Mouse (Mus musculus): ENCODE measurements around the gene Slc25a10. TPM values are rescaled to one million over a fixed set of nuclear protein-coding genes. Genes with fewer than 3 reads are reported as not detected.

The Slc25a10 gene
- polyA plus RNA-seq, 1 experiment from 2014 or later: 70.9 TPM

DNA sequence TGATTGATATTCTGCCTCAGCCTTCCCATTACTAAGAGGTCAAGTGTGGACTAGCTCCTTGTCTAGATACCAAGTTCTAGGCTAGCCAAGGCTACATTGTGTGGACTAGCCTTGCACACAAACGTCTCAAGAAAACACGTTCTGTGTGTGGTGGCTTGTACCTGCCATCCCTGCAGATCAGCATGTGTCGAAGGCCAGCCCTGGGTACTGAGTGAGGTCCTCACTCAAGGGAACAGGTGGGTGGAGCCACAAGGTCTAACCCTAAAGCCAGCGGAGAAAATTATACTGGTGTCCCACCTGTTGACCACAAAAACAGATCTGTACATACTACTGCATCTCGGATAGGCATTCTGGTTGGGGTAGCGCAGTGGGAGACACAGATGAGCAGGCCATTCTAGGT is 8.3 kb downstream of the Slc25a10 start:
- Histone ChIP-seq H3K4me3 (no peak overlapping the region), H3K9me3 (no peaks in the 10 kb centered on the region), H3K27me3 (no peaks in the 10 kb centered on the region), H3K4me1 (peaks cover 10% of the 10 kb centered on the region; the same call in 1 of the 2 replicates), H3K27ac (peak overlapping the region; percentile 47; the same call in 1 of the 2 replicates), H3K9ac (no peak overlapping the region), H3K36me3 (peaks cover 34% of the 10 kb centered on the region), H3K4me2 (no peak overlapping the region)
- no peak for ATAC-seq (ENCODE audit: borderline replicate concordance, extremely low read depth, low FRiP score, low TSS enrichment)
- WGBS: 66% methylated on average over 6 of the region's 6 CpGs

DNA sequence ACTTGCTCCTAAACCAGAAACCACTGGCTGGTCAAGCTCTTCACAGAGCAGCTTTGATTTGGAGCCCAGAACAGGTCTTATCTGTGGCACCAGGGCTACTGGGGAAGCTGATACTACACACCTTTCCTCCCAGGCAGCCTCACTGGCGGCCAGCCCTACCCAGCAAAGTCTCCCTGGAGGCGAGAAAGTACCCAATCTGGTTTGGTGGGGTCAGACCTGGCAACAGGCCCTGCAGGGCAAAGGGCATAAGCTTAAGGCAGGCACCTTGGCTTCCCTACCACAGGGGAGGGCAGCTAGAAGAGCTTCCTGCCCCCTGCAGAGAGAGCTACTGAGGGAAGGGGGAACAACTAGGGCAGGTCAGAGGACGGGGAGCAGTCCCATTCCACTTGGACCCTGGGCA is 8.7 kb downstream of the Slc25a10 start:
- Histone ChIP-seq H3K4me3 (no peak overlapping the region), H3K9me3 (no peaks in the 10 kb centered on the region), H3K27me3 (no peaks in the 10 kb centered on the region), H3K4me2 (no peak overlapping the region), H3K36me3 (peaks cover 30% of the 10 kb centered on the region), H3K27ac (peak overlapping the region; percentile 47; the same call in 1 of the 2 replicates), H3K9ac (no peak overlapping the region; the same call in 1 of the 2 replicates), H3K4me1 (peaks cover 10% of the 10 kb centered on the region; the same call in 1 of the 2 replicates)
- WGBS: 11% methylated on average over 3 of the region's 3 CpGs
- 0 out of 2 replicates have a peak, but pooled peaks have one; percentile 21 for ATAC-seq (ENCODE audit: borderline replicate concordance, extremely low read depth, low FRiP score, low TSS enrichment)

DNA sequence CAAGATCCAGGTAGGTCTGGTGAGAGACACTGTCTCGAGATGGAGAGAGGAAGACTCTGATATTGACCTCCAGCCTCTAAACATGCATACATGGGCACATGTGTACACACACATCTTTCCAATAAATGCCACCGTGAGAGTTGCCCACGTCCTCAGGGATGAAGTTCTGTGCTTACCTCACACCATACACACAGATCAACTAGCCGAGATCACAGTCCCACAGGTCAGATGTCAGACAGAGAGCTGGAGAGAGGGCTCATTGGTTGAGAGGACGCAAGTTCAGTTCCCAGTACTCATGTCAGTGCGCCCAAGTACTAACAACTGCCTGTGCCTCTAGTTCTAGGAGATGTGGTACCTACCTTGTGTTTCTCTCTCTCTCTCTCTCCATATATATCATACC is 9.4 kb downstream of the Slc25a10 start:
- no peaks in the 10 kb centered on the region for H3K9me3 ChIP-seq
- WGBS: 50% methylated on average over 6 of the region's 6 CpGs
- no peak overlapping the region for H3K4me3 ChIP-seq
- peaks cover 10% of the 10 kb centered on the region; the same call in 1 of the 2 replicates for H3K4me1 ChIP-seq
- no peak overlapping the region for H3K4me2 ChIP-seq
- H3K36me3 ChIP-seq: peaks cover 25% of the 10 kb centered on the region
- no peak overlapping the region for H3K9ac ChIP-seq
- H3K27me3 ChIP-seq: no peaks in the 10 kb centered on the region
- ATAC-seq (ENCODE audit: borderline replicate concordance, extremely low read depth, low FRiP score, low TSS enrichment): no peak
- H3K27ac ChIP-seq: no peak overlapping the region

DNA sequence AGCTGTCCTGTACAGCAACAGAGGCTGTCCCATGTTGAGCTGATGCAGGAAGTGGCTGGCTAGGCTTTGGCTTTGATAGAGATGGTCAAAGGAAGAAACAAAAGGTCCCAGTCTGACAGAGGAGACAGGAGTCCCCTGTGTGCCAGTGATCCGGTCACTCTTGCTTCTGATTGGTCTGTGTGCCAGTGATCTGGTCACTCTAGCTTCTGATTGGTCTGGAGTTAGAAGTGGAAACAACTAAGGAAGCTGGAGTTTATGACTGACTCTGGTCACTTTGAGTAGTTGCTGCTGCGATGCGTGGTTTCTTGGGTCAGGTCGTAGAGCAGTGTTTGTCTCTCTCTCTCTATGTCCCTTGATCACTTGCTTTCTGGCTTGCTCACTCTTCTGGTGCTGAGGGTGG is 10.1 kb downstream of the Slc25a10 start:
- Histone ChIP-seq H3K4me3 (no peak overlapping the region), H3K27ac (no peak overlapping the region)
- WGBS: 74% methylated on average over 4 of the region's 4 CpGs

DNA sequence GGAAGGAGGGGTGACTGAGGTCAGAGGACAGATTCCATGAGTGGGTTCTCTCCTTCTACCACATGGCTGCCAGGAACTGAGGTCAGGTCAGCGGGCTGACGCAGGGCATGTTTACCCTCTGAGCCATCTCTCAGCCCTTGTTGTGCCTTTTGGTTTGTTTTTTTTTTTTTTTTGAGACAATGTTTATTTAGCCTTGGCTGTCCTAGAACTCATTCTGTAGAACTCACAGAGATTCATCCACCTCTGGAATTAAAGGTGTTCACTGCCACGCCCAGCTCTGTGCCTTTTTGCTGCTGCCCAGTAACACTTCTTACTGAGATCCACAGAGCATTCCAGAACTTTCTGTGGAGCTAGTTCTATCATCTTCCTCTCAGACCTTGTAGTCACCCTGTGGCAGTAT is 14.0 kb downstream of the Slc25a10 start:
- no peak overlapping the region for H3K4me2 ChIP-seq
- H3K36me3 ChIP-seq: no peaks in the 10 kb centered on the region
- peaks cover 8% of the 10 kb centered on the region for H3K4me1 ChIP-seq
- WGBS: 71% methylated on average over 3 of the region's 3 CpGs
- no peak for ATAC-seq (ENCODE audit: borderline replicate concordance, extremely low read depth, low FRiP score, low TSS enrichment)
- no peak overlapping the region for H3K4me3 ChIP-seq
- H3K27me3 ChIP-seq: no peaks in the 10 kb centered on the region
- no peak overlapping the region for H3K27ac ChIP-seq
- no peaks in the 10 kb centered on the region for H3K9me3 ChIP-seq
- H3K9ac ChIP-seq: no peak overlapping the region

More for the DNA sequence above, 10.1 kb downstream of the Slc25a10 start:
- peaks cover 10% of the 10 kb centered on the region; the same call in 1 of the 2 replicates for H3K4me1 ChIP-seq
- H3K27me3 ChIP-seq: no peaks in the 10 kb centered on the region
- H3K9me3 ChIP-seq: no peaks in the 10 kb centered on the region
- ATAC-seq (ENCODE audit: borderline replicate concordance, extremely low read depth, low FRiP score, low TSS enrichment): no peak
- no peak overlapping the region for H3K9ac ChIP-seq
- peaks cover 18% of the 10 kb centered on the region for H3K36me3 ChIP-seq
- H3K4me2 ChIP-seq: no peak overlapping the region

DNA sequence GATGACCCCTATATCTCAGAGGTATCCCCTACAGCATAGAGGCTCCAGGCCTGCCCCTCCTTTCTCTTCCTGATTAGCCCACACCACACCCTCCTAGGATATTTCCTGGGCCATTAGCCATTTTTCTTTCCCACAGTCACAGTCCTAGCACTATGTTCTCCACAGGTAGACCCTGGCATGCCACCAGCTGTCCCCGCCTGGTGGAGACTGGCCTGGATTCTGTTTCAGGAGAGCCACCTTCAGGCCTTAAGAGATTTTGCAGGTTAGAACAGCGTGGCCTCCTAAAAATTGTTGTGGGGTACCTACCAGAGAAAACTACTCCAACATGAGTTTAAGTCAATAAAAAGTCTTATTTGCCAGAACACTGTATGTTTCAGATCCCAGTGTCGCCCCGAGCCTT is 15.3 kb downstream of the Slc25a10 start:
- Histone ChIP-seq H3K4me2 (no peak overlapping the region), H3K9me3 (no peaks in the 10 kb centered on the region), H3K4me1 (peaks cover 8% of the 10 kb centered on the region), H3K36me3 (no peaks in the 10 kb centered on the region), H3K27me3 (no peaks in the 10 kb centered on the region), H3K4me3 (no peak overlapping the region), H3K27ac (peak overlapping the region; percentile 95), H3K9ac (no peak overlapping the region)
- ATAC-seq (ENCODE audit: borderline replicate concordance, extremely low read depth, low FRiP score, low TSS enrichment): peak; percentile 44; the same call in 1 of the 2 replicates
- WGBS: 52% methylated on average over 4 of the region's 4 CpGs

DNA sequence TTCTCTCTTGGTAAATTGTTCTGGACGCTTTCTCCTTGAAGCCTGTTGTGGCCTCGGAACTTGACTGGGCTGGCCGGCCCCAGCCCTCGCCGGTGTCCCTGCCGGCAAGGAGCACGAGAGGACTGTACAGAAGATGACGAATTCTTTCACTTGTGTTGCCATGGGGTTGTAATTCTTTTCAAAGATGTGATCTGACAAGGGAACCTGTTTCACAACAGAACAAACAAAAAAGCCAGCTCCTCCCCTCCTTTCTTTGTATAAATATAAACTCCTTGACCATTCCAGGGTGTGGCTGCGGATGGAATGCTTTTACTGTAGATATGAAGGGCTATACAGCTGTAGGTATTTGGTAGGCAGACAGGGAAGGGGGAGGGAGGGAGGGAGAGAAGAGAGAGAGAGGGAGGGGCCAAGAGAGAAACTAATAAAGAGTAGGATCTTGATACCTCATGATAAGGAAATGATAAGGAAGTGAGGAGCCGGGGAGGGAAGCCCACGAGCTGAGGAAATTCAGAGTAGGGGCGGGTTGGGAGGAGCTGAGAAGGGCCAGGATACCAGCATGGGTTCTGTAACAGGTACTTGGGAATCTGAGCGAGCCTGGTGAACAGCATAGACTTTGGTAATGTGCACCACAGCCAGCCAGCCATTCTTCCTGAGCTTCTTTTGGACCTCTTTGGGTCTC is 16.1 kb downstream of the Slc25a10 start:
- no peaks in the 10 kb centered on the region for H3K27me3 ChIP-seq
- no peak overlapping the region; the same call in 1 of the 2 replicates for H3K4me2 ChIP-seq
- H3K36me3 ChIP-seq: no peaks in the 10 kb centered on the region
- H3K9me3 ChIP-seq: no peaks in the 10 kb centered on the region
- no peak overlapping the region for H3K9ac ChIP-seq
- H3K27ac ChIP-seq: peak overlapping the region; percentile 95
- H3K4me3 ChIP-seq: no peak overlapping the region
- ATAC-seq (ENCODE audit: borderline replicate concordance, extremely low read depth, low FRiP score, low TSS enrichment): peak; percentile 66
- WGBS: 48% methylated on average over 13 of the region's 13 CpGs
- H3K4me1 ChIP-seq: peaks cover 8% of the 10 kb centered on the region

DNA sequence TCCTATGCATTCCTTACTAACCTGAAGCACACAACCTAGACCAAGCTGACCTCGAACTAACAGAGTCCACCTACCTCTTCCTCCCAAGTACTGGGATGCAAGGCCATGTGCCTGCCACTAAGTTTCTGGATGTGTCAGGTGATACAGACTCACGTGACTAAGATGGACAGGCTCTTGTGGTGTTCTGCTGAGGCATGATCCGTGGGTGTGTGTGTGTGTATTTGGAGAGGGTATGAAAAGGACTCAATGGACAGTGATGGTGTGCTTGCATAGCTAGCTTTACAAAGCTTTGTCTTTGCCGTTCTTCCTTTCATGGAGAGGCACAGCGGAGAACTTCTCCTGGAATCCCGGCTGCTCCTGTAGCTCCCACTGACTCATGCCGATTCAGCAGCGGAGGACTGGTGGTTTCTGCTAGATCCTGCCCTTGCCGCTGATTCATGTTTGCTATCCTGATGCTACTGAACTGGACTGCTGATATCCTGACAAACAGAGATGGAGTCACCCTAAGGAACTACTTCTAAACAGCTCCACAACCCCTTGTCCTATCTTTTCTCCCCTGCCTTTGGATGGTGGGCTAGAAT is 16.7 kb downstream of the Slc25a10 start:
- Histone ChIP-seq H3K4me1 (peaks cover 8% of the 10 kb centered on the region), H3K4me2 (no peak overlapping the region), H3K27me3 (no peaks in the 10 kb centered on the region), H3K9me3 (no peaks in the 10 kb centered on the region), H3K27ac (peak overlapping the region; percentile 85), H3K9ac (no peak overlapping the region), H3K4me3 (no peak overlapping the region), H3K36me3 (no peaks in the 10 kb centered on the region)
- 70% methylated on average over 9 of the region's 9 CpGs for WGBS
- no peak for ATAC-seq (ENCODE audit: borderline replicate concordance, extremely low read depth, low FRiP score, low TSS enrichment)

DNA sequence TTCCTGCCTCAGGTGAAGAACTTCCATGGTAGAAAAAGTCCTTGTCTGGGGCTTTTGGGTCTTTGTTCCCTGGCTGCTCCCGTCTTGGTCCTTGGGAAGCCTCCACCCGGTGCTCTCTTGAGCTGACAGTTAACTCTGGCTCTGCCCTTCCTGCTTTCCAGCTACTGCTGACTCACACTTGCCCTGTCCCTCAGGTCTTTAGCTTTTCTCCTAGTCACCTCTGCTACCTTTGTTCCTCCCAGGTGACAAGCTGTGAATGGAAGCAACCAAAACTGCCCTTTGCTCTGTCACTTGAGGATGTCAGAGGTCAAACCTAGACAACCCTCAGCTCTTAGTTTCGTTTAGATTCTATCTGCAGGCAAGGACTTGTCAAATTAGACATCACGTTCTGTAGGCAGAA is 18.3 kb downstream of the Slc25a10 start:
- H3K36me3 ChIP-seq: no peaks in the 10 kb centered on the region
- WGBS: 41% methylated on average over 4 of the region's 4 CpGs
- peak overlapping the region; percentile 51; the same call in 1 of the 2 replicates for H3K4me2 ChIP-seq
- ATAC-seq (ENCODE audit: borderline replicate concordance, extremely low read depth, low FRiP score, low TSS enrichment): no peak
- H3K27ac ChIP-seq: no peak overlapping the region
- no peak overlapping the region for H3K9ac ChIP-seq
- H3K4me3 ChIP-seq: peak overlapping the region; percentile 27; the same call in 1 of the 2 replicates
- no peaks in the 10 kb centered on the region for H3K27me3 ChIP-seq
- no peaks in the 10 kb centered on the region for H3K9me3 ChIP-seq
- peaks cover 8% of the 10 kb centered on the region for H3K4me1 ChIP-seq

DNA sequence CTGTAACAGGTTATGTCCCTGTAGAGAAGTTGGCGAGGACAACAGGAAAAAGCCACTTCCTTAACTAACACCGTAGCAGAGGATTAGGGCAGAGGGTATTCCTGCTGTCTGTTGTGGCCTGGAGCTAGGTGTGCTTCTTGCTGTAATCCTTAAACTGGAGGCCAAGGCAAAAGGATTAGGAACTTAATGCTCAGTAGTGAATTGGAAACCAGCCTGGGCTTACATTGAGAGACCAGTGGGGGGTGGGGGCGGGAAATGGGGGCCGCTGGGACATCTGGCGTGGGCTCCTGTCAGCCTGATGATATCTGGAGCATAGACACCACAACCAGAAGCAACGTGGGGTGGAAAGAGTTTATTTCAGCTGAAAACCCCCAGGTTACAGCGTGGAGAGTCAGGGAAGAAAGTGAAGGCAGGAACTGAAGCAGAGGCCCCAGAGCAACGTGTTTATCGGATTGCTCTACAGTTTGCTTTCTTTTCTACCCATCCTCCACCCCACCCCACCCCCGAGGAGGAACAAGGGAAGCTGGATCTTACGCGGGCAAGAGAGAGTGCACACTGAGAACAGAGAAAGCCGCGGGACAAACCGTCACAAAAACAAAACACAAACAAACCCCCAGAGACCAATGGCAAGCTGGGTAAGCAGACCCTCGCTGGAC is 18.9 kb downstream of the Slc25a10 start:
- ATAC-seq (ENCODE audit: borderline replicate concordance, extremely low read depth, low FRiP score, low TSS enrichment): no peak
- WGBS: 10% methylated on average over 16 of the region's 16 CpGs
- Histone ChIP-seq H3K4me1 (peaks cover 8% of the 10 kb centered on the region), H3K9ac (peak overlapping the region; percentile 41), H3K36me3 (no peaks in the 10 kb centered on the region), H3K4me3 (peak overlapping the region; percentile 27), H3K27me3 (no peaks in the 10 kb centered on the region), H3K27ac (peak overlapping the region; percentile 39), H3K9me3 (no peaks in the 10 kb centered on the region), H3K4me2 (peak overlapping the region; percentile 51)

DNA sequence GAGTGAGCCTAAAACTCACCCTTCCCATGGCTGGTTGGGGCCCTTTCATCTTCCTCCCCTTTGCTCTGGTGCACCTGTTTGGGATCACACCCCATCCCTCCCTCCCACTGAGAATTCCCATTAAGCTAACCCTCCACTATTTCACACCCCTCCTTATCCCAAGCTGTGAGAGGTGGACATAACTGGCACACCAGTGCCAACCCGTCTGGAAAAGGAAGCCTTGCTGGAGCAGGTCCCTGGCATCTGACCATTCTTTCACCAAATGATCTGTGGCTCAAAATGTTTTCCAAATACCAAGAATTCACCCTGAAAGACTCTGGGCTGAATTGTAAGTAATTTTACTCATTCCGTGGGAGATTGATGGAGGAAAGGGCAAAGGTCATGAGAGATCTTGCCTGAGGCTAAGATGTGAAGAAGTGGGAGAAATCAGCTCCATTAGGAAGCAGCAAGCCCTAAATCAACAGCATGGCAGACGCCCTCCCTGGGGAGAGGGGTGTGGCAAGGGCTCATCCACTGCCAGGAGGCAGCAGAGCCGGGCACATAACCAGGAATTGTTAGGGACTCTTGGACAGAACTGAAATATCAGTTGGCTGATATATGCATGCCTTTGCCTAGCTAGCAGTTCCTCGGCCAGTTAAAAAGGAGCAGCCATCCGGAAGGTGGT is 21.3 kb downstream of the Slc25a10 start:
- H3K4me2 ChIP-seq: no peak overlapping the region
- WGBS: 29% methylated on average over 6 of the region's 6 CpGs
- H3K27me3 ChIP-seq: no peaks in the 10 kb centered on the region

More for the DNA sequence above, 21.3 kb downstream of the Slc25a10 start:
- Histone ChIP-seq H3K9ac (no peak overlapping the region), H3K27ac (no peak overlapping the region), H3K36me3 (no peaks in the 10 kb centered on the region), H3K4me3 (no peak overlapping the region), H3K9me3 (no peaks in the 10 kb centered on the region), H3K4me1 (peaks cover 13% of the 10 kb centered on the region)
- no peak for ATAC-seq (ENCODE audit: borderline replicate concordance, extremely low read depth, low FRiP score, low TSS enrichment)
